Comparison of ENCODE assay signal across 12 mouse cellular contexts in the genomic region with DNA sequence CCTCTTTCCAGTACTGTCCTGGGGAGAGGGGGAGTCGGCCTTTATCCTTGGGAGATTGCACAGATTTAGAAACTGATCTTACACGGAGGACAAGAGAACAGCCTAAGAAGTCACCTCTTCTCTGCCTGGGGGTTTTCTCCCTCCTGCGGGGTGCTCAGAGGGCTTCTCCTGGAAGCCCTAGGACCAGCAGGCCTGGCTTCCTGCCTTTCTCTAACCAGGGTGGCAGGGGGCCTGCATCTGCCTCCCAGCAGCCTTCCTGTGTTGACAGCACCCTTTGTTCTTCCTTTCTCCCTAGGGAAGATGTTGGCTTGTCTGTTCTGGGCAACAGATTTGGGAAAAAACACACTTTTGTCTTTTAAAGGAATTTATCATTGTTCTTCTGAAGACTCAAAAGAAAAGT.
DNase-seq lines count a peak whose midpoint lies in the region; ATAC-seq lines count a peak whose summit lies in the region.
"Had no signal": no experiment of that assay in that cellular context is flagged by ENCODE, and none has a peak within 500 bp of the region (broad histone marks: within the 10 kb centered on the region; RNA-seq: fewer than 3 reads in every experiment).

No protein-coding gene starts in this region.

- 13% methylated on average over 3 of the region's 3 CpGs for WGBS in heart, embryonic 12.5 days
- 39% methylated on average over 3 of the region's 3 CpGs for WGBS in limb, embryonic 15.5 days

- no peak for ATAC-seq in heart, embryonic 12.5 days (ENCODE audit: insufficient number of reproducible peaks, low FRiP score)
- ATAC-seq in limb, embryonic 15.5 days (ENCODE audit: insufficient number of reproducible peaks, low FRiP score, low TSS enrichment, low read depth): no peak
- ATAC-seq: intestine, embryonic 16.5 days had no signal

- H3K9ac ChIP-seq in heart, embryonic 12.5 days: no peak overlapping the region
- H3K9ac ChIP-seq in limb, embryonic 15.5 days: no peak overlapping the region

- no peak overlapping the region for H3K27ac ChIP-seq in heart, embryonic 12.5 days (ENCODE audit: poor library complexity, severe bottlenecking)
- 0 out of 2 replicates have a peak overlapping the region, but pooled peaks have one; percentile 48 for H3K27ac ChIP-seq in limb, embryonic 15.5 days

- no peak overlapping the region for H3K4me3 ChIP-seq in heart, embryonic 12.5 days
- H3K4me3 ChIP-seq in limb, embryonic 15.5 days: no peak overlapping the region
- H3K4me3 ChIP-seq: megakaryocyte, embryonic 14.5 days had no signal

- H3K36me3 ChIP-seq in heart, embryonic 12.5 days: no peaks in the 10 kb centered on the region
- H3K36me3 ChIP-seq in limb, embryonic 15.5 days: no peaks in the 10 kb centered on the region
- H3K36me3 ChIP-seq: G1E had no signal

- no peaks in the 10 kb centered on the region for H3K27me3 ChIP-seq in heart, embryonic 12.5 days (replicated peaks)
- no peaks in the 10 kb centered on the region for H3K27me3 ChIP-seq in limb, embryonic 15.5 days

- H3K9me3 ChIP-seq in heart, embryonic 12.5 days (replicated peaks): no peaks in the 10 kb centered on the region
- H3K9me3 ChIP-seq in limb, embryonic 15.5 days: no peaks in the 10 kb centered on the region
- H3K9me3 ChIP-seq: megakaryocyte, embryonic 14.5 days had no signal

- DNase-seq in heart, adult 11 months: peak; percentile 97
- peak; percentile 29 for DNase-seq in thymus, postnatal 14 days
- DNase-seq in thymus, postnatal 10 days (ENCODE audit: low spot score in 2 of 2): no peak
- peak; percentile 43 for DNase-seq in heart, postnatal 4 days
- DNase-seq in cerebellum, postnatal 14 days: no peak
- no peak for DNase-seq in cerebellum, postnatal 4 days (ENCODE audit: low spot score in 2 of 2)
- DNase-seq: embryo, embryonic 11 days had no signal

- H3K4me2 ChIP-seq in heart, embryonic 12.5 days: no peak overlapping the region
- H3K4me2 ChIP-seq in limb, embryonic 15.5 days: no peak overlapping the region

- peaks cover 20% of the 10 kb centered on the region for H3K4me1 ChIP-seq in heart, embryonic 12.5 days (replicated peaks)
- H3K4me1 ChIP-seq in limb, embryonic 15.5 days: peaks cover 15% of the 10 kb centered on the region

Comparison
In these comparisons a context has a peak if more than half of its experiments do, and no peak if none do; other contexts are left out.
1. DNase-seq: peak in heart, adult 11 months (single experiment), thymus, postnatal 14 days (single experiment) and heart, postnatal 4 days (single experiment); none in thymus, postnatal 10 days (0 of 2), cerebellum, postnatal 14 days (0 of 2) and cerebellum, postnatal 4 days (0 of 2).